Mouse (Mus musculus) naive thymus-derived CD4-positive, alpha-beta T cell, adult 2 months (primary cell): ENCODE data around the gene Nup214.

Source experiments
- DNase-seq: peaks from one replicate; pipeline ENCODE4 v3.0.0-alpha.2; 2011; ENCODE audit warnings: low read depth

Nup214 gene

GRCm38 (mm10) chr2:32045375-32045774 lies 71.1 kb downstream of the Nup214 start:
- DNase-seq, result peak; percentile 37

DNA sequence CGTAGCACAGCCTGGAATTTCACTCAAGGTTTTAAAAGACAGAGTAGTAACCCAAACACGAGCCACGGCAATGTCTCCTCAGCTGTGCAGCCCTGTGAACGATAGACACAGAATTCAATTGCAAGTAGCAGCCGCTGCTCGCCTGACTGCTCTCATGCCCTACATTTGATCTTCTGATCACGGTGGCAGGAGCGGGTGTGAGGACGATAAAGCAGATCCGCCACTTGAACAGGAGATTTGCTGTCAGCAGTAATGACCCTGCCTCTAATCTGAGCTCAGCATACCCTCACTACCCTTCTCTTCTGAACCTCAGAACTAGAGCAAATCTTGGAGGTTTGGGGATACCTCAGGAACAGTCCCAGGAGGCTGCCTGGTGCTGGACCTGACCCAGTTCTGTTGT lies 71.8 kb downstream of the Nup214 start:
- peak; percentile 59 for DNase-seq

GRCm38 (mm10) chr2:32047323-32047722 lies 73.1 kb downstream of the Nup214 start:
- peak; percentile 79 for DNase-seq

DNA sequence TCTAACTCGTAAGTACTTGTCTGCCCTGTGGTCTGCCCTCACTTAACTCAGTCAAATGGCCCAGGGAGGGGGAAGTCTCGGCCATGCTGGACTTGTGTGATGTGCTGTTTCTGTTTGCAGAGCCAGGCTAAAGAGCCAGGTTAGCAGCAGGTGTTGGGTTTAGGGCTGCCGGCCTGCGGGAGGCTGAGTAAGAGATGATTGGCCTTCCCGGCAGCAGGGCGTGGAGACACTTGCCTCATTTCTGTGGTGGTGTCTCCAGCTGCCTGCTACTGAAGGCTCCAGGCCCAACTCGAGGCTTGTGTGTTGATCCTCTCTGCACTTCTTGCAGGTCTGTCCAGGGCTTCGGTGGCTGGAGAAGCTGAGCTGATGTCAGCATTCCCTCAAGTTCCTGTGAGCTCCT lies 77.6 kb downstream of the Nup214 start:
- DNase-seq, result peak; percentile 66

DNA sequence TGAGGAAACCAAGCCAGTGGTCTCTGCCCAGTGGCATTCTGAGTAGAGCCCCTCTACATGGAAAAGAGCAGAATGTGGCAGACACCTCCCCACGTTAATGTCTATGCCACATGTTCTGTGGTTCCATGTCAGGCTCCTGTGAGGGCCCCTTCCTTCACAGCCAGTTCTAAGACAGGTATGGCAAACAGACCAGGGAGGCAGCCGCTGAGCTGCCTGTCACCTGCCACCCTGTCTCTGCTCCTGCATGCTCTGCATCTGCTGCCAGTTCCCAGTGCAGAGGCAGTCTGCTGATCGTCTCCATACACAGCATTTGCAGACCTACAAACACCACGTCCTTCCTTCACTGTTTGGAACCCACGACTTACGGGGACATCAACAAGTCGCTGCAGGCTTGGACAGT lies 78.2 kb downstream of the Nup214 start:
- peak; percentile 47 for DNase-seq

GRCm38 (mm10) chr2:32055357-32055965 lies 81.2 kb downstream of the Nup214 start:
- peak; percentile 39 for DNase-seq

DNA sequence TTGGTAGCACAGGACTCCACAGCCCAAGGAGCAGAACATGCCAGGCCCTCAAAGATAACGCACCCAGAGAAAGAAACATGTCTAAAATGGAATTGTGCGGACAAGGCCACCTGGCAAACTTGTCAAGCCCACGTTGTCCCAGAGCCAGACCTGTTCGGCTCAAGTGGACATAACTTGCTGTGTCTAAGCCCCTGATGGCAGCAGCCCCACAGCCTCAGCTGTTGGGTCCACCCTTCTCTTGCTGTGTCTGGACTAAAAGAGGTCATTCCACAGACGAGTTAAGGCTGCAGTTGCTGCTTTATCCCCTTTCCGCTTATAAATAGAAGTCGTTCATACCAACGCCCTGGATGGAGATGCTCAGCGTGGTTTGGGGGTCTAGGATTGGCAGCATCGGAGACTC lies 82.3 kb downstream of the Nup214 start:
- no peak for DNase-seq

DNA sequence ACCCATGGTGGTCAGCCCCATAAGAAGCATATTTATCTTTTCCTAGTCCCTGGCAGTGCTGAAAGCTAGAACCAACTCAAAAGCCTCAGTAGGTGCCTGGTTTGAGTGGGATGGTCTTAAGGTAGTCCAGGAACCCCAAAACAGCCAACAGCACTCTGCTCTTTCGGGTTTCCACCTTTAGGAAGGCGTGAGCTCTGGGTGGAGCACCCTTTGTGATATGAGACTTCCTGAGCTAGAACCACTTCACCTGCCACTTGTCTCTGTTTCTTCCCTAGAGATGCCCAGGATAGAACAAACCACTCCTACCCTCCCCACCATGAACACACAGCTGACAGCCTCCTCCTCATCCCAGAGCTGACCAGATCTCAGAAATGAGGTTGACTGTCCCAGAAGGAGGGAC lies 83.1 kb downstream of the Nup214 start:
- peak; percentile 80 for DNase-seq

DNA sequence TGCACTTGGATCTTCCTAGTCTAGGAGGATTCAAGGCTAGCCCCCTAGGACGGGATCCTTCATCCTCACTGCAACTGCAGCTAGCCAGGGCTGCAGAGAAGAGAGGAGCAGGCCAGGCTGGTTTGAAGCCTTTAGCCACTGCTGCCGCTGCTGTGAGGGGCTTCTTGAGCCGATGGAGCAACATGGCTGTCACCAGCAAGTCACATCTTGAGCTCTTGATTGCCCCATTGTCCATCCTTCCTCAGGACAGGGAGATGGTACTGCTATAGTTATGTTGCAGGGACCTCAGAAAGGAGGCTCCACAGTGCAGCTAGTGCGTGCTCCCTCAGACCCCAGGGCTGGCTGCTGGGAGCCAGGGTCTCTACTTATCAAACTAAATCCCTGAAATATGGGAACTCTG lies 83.6 kb downstream of the Nup214 start:
- DNase-seq, result no peak

DNA sequence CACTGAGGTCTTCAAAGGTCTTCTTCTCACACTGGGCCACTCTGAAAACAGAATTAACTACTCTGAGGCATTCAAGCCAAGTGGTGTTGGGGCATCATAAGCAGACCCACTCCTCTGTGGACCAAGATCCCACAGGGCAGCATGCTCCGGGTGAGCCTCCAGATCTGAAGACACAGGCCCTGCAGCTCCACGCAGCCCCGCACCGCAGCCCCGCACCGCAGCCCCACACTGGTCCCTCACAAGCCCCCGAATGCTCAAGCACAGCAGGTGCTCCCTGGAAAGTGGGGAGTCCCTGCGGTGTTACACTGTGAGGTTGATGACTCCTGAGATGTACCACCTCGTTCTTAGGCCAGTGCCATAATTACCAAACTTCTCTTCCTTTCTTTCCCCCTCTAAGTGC lies 84.0 kb downstream of the Nup214 start:
- peak; percentile 31 for DNase-seq

- DNase-seq, result peak; percentile 58
These were observed 84.5 kb downstream of the Nup214 start for GRCm38 (mm10) chr2:32058716-32059115.

GRCm38 (mm10) chr2:32059613-32060012 lies 85.4 kb downstream of the Nup214 start:
- no peak for DNase-seq

DNA sequence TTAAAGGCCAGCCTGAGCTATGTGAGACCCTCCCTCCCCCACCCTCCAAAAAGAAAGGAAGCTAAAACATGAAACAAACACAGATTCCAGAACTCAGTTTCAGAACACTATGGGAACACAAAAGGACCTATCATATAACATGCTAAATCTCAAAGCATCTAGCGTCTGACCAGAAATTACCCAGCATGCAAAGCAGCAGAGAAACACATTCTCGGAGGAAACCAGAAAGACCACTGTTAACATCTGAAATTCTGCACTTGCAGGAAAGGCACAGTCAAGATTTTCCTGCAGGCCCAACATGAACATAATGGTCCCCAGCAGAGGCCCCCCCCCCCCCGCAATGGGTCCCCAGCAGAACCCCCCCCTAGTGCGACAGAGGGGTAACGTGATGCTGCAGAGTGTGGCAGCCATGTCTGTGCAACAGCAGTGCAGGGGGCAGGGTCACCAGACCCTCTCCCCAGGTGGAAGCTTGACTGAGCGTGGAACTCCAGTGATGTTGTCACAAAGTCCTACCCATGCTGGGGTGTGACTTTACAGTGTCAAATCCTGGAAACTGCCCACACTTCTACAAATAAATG lies 86.1 kb downstream of the Nup214 start:
- peak; percentile 56 for DNase-seq

GRCm38 (mm10) chr2:32061189-32061588 lies 87.0 kb downstream of the Nup214 start:
- DNase-seq, result peak; percentile 55

DNA sequence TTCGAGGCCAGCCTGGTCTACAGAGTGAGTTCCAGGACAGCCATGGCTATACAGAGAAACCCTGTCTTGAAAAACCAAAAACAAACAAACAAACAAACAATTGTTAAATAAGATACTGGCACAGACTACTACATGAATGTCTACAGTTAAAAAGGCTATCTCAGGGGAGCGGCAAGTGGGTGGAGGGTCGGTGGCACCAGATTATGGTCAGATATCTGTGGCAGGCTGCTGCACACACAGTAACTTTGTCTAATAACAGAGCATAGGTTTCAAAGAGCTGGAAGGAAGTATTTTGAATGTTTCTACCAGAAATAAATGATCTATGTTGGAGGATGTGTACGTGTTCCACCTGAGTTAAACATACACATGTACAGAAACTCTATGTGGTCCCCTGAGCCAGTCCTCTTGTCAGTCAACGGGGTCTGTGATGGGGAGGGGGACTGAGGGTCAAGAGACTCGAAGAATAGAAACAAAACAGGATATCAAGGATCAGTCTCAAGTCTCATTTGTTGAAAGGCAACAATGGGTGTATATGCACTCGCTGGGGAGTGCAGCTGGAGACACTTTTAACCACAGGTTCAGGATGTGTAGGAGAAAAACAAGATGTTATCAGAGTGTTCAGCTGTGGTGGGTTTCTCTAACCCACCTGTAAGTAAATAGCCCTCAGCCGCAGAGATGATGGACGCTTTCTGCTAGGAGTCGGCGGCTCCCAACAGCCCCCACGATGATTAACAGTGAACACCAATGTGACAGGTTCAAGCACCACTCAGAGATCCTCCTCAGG lies 87.7 kb downstream of the Nup214 start:
- peak; percentile 73 for DNase-seq

GRCm38 (mm10) chr2:32062626-32063410 lies 88.6 kb downstream of the Nup214 start:
- peak; percentile 89 for DNase-seq

GRCm38 (mm10) chr2:32063451-32064151 lies 89.4 kb downstream of the Nup214 start:
- DNase-seq, result no peak

DNA sequence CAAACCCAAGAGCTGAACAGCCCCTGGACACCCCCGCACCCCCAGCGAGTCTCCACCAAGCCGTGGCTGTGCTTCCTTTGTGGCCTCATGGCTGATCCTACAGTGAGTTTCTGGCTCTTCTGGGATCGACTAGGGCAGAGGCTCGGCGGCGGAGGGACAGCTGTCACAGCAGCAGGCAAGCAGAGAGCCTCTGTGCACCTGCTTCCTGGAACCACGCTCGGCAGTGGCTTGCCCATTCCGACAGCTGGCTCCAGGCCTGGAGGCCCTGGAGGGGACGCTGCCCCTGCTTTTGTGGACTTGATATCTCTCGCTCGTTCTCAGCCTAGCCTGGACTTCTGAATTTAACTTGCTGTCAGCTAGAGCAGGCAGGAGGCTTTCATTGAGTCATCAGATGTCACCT lies 90.7 kb downstream of the Nup214 start:
- no peak for DNase-seq

DNA sequence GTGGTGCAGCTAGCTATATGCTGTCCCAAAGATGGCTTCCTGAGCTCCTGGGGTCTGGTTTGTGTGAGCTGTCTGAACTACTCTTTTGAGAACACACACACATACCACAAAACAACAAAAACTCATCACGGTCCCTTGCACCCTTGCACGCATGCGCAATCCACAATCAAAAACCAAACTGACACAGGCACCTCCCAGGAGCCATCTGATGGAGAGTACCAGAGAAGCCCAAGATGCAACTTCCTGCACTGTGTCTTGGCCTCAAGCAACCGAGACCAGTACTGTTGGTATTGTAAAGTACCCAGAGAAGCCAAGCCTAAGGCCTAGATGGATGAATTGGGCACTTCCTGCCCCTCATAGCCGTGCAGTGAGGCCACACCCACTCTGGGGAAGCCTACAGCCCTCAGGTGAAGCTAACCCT lies 91.1 kb downstream of the Nup214 start:
- peak; percentile 92 for DNase-seq

DNA sequence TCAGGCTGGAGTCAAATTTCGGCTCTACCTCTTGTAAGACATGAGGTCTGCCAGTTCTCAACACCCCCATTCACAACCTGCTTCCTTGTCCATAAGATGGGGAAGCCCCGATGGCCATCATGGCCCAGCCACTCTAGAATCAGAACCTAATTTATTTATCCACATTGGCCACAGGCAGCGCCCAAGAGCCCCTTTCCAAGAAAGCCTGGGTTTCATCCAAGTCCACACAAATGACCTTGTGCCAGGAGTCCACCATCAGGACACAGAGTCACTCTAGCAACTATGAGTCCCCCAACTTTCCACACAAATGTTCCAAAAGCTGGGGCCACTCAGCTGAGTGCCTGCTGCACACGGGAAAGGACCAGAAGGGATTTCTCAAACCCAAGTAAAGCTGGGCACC lies 91.8 kb downstream of the Nup214 start:
- DNase-seq, result no peak

DNA sequence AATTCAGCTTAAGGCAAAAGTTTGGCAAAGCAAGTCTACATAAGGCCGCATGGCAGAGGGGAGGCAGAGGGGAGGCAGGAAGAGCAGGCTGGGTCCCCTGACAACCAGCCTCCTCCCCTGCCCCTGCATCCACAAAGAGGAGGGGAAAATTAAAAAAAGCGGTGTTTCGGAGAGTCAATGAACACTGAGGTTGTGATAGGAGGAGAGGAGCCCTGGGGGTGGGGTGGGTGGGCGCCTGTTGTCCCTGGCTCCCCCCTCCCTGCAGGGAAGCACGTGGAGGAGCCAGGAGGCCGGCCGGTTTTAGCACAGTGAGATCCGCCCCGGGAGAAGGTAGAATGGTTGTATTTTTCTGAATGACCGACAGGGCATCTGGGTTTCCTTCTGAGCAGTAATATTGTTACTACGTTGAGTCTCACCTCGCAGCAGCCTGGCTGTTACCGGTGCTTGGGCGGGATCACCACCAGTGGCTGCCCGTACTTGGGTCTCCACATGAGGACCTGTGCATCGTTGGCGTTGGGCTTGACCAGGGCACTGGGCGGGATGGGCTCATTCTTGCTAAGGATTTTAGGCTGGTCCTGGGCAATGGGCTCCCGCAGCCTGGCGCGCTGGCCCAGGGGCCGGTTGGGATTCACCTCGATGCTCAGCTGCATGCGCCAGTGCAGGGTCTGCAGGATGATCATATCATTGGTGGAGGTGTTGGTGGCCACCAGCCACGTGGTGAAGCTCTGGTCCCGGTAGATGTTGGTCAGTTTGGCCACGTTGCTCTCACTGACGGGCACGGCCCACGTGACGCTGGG lies 94.8 kb downstream of the Nup214 start:
- DNase-seq, result peak; percentile 63
